Mouse (Mus musculus) kidney, adult 2 months (tissue): ENCODE results near the gene Pde6c.

ENCODE experiments used
- CTCF ChIP-seq: fragments of 200-500 bp; conservative IDR thresholded peaks from 2 replicates; pipeline ENCODE4 v1.5.1; 2011; ENCODE audit warnings: low read depth, mild to moderate bottlenecking, control low read depth, low read length, moderate library complexity, mixed read lengths; ENCODE audit not compliant: insufficient read depth, insufficient read length
- POLR2A ChIP-seq: fragments of 200-500 bp; IDR thresholded peaks from one replicate; pipeline ENCODE4 v1.6.1; 2011; ENCODE audit warnings: low read depth, low read length, control low read depth

- TF ChIP-seq CTCF: no peak
- TF ChIP-seq POLR2A: no peak
Observed at GRCm38 (mm10) chr19:38126656-38127055, 5.9 kb upstream of the Pde6c start.
